In genomic region chr9:80026017-80026416, GRCm38 (mm10) we compare ENCODE assay signal across 9 mouse cellular contexts. TPM values are rescaled to one million over a fixed set of nuclear protein-coding genes. Genes with fewer than 3 reads are reported as not detected.
A peak's percentile ranks its signal among the peaks of the same experiment; 100 is the strongest.
DNase-seq lines count a peak whose midpoint lies in the region; ATAC-seq and TF ChIP-seq lines count a peak whose summit lies in the region.
"Had no signal": no experiment of that assay in that cellular context is flagged by ENCODE, and none has a peak within 500 bp of the region (broad histone marks: within the 10 kb centered on the region; RNA-seq: fewer than 3 reads in every experiment).

No protein-coding gene starts in this region.

- no peaks in the 10 kb centered on the region for H3K27me3 ChIP-seq in neural tube, embryonic 15.5 days (replicated peaks)
- no peaks in the 10 kb centered on the region for H3K27me3 ChIP-seq in forebrain, embryonic 15.5 days
- H3K27me3 ChIP-seq in midbrain, embryonic 14.5 days (ENCODE audit: control insufficient read depth, insufficient read depth, low read length), result no peaks in the 10 kb centered on the region
- no peaks in the 10 kb centered on the region for H3K27me3 ChIP-seq in stomach, postnatal 0 days (ENCODE audit: control insufficient read depth, insufficient read depth, low read length)
- H3K27me3 ChIP-seq: neural tube, embryonic 12.5 days had no signal

- H3K9ac ChIP-seq in neural tube, embryonic 15.5 days (replicated peaks), result no peak overlapping the region
- no peak overlapping the region for H3K9ac ChIP-seq in forebrain, embryonic 15.5 days (replicated peaks)
- H3K9ac ChIP-seq in midbrain, embryonic 14.5 days (replicated peaks; ENCODE audit: low read length), result no peak overlapping the region
- H3K9ac ChIP-seq in stomach, postnatal 0 days (ENCODE audit: low read length), result no peak overlapping the region
- H3K9ac ChIP-seq: neural tube, embryonic 12.5 days had no signal

- no peak for TF ChIP-seq EP300 in stomach, postnatal 0 days (optimal IDR thresholded peaks at IDR 0.05)

- no peak overlapping the region for H3K4me3 ChIP-seq in neural tube, embryonic 15.5 days (replicated peaks)
- no peak overlapping the region for H3K4me3 ChIP-seq in forebrain, embryonic 15.5 days
- H3K4me3 ChIP-seq in midbrain, embryonic 14.5 days (replicated peaks; ENCODE audit: low read depth, low read length), result no peak overlapping the region
- no peak overlapping the region for H3K4me3 ChIP-seq in stomach, postnatal 0 days (ENCODE audit: low read depth, low read length)
- H3K4me3 ChIP-seq: neural tube, embryonic 12.5 days had no signal

- WGBS in neural tube, embryonic 15.5 days, result 3% methylated on average over 2 of the region's 2 CpGs
- WGBS in forebrain, embryonic 15.5 days, result 2% methylated on average over 2 of the region's 2 CpGs
- 3% methylated on average over 2 of the region's 2 CpGs for WGBS in midbrain, embryonic 14.5 days
- WGBS in stomach, postnatal 0 days, result 3% methylated on average over 2 of the region's 2 CpGs

- no peak overlapping the region for H3K27ac ChIP-seq in neural tube, embryonic 15.5 days (replicated peaks)
- H3K27ac ChIP-seq in forebrain, embryonic 15.5 days (replicated peaks), result no peak overlapping the region
- H3K27ac ChIP-seq in midbrain, embryonic 14.5 days (replicated peaks; ENCODE audit: low read depth, low read length), result no peak overlapping the region
- no peak overlapping the region for H3K27ac ChIP-seq in stomach, postnatal 0 days (replicated peaks)
- H3K27ac ChIP-seq: neural tube, embryonic 12.5 days had no signal

- H3K4me2 ChIP-seq in neural tube, embryonic 15.5 days, result no peak overlapping the region
- no peak overlapping the region for H3K4me2 ChIP-seq in forebrain, embryonic 15.5 days (replicated peaks)
- no peak overlapping the region for H3K4me2 ChIP-seq in midbrain, embryonic 14.5 days (ENCODE audit: low read length)
- H3K4me2 ChIP-seq in stomach, postnatal 0 days (replicated peaks; ENCODE audit: low read depth), result no peak overlapping the region
- H3K4me2 ChIP-seq: neural tube, embryonic 12.5 days had no signal

- H3K36me3 ChIP-seq in neural tube, embryonic 15.5 days, result no peaks in the 10 kb centered on the region
- H3K36me3 ChIP-seq in forebrain, embryonic 15.5 days, result no peaks in the 10 kb centered on the region
- H3K36me3 ChIP-seq in midbrain, embryonic 14.5 days (ENCODE audit: control insufficient read depth, insufficient read depth, low read length), result no peaks in the 10 kb centered on the region
- H3K36me3 ChIP-seq in stomach, postnatal 0 days (ENCODE audit: control insufficient read depth, insufficient read depth, low read length), result no peaks in the 10 kb centered on the region
- H3K36me3 ChIP-seq: neural tube, embryonic 12.5 days had no signal

- H3K4me1 ChIP-seq in neural tube, embryonic 15.5 days, result no peaks in the 10 kb centered on the region
- H3K4me1 ChIP-seq in forebrain, embryonic 15.5 days, result no peaks in the 10 kb centered on the region
- H3K4me1 ChIP-seq in midbrain, embryonic 14.5 days (ENCODE audit: control insufficient read depth, insufficient read depth, low read length), result no peaks in the 10 kb centered on the region
- H3K4me1 ChIP-seq in stomach, postnatal 0 days (replicated peaks; ENCODE audit: control insufficient read depth, insufficient read depth), result no peaks in the 10 kb centered on the region
- H3K4me1 ChIP-seq: neural tube, embryonic 12.5 days had no signal

- no peak for ATAC-seq in neural tube, embryonic 15.5 days (ENCODE audit: low FRiP score)
- 0 out of 2 replicates have a peak, but pooled peaks have one; percentile 58 for ATAC-seq in forebrain, embryonic 15.5 days (replicated peaks)
- no peak for ATAC-seq in midbrain, embryonic 14.5 days (ENCODE audit: low FRiP score, low TSS enrichment)
- 0 out of 2 replicates have a peak, but pooled peaks have one; percentile 51 for ATAC-seq in stomach, postnatal 0 days (ENCODE audit: low FRiP score, low TSS enrichment)

- peak; percentile 89 for TF ChIP-seq CTCF in stomach, postnatal 0 days (IDR thresholded peaks at IDR 0.05; ENCODE audit: low read depth)

- no peaks in the 10 kb centered on the region for H3K9me3 ChIP-seq in neural tube, embryonic 15.5 days (replicated peaks)
- H3K9me3 ChIP-seq in forebrain, embryonic 15.5 days, result no peaks in the 10 kb centered on the region
- no peaks in the 10 kb centered on the region for H3K9me3 ChIP-seq in midbrain, embryonic 14.5 days (ENCODE audit: control insufficient read depth, low read length)
- no peaks in the 10 kb centered on the region for H3K9me3 ChIP-seq in stomach, postnatal 0 days (ENCODE audit: control insufficient read depth, low read length)
- H3K9me3 ChIP-seq: neural tube, embryonic 12.5 days had no signal

- DNase-seq in neural tube, embryonic 10.5 days (ENCODE audit: extremely low spot score, low spot score), result peak; percentile 56
- peak; percentile 58 for DNase-seq in brain, adult 2 months (ENCODE audit: low read depth, low spot score)
- peak; percentile 83 for DNase-seq in heart, postnatal 4 days
- DNase-seq in left cerebral cortex, adult 18-20 months (ENCODE audit: low spot score in 2 of 2), result peak; percentile 29 to 67
- peak; percentile 84 for DNase-seq in midbrain, embryonic 14.5 days
- peak; percentile 60 for DNase-seq in stomach, postnatal 0 days (ENCODE audit: low spot score)

RNA-seq across cellular contexts. Expression of gene Filip1, which starts 13.4 kb away (rescaled TPM):
- 3.0 and 3.9 TPM in 2 replicates for polyA plus RNA-seq in neural tube, embryonic 15.5 days (2015; fragmentation: Nextera tagmentation; extraction: Ambion mirVana)
- polyA plus RNA-seq in forebrain, embryonic 15.5 days (2015; fragmentation: Nextera tagmentation; extraction: Ambion mirVana), result 3.1 and 3.2 TPM in 2 replicates
- 100 to 1,000 TPM; 101 to 114 TPM for total RNA-seq in heart, postnatal 4 days (2021)
- 10 to 100 TPM; 18.2 to 19.9 TPM for total RNA-seq in left cerebral cortex, adult 18-20 months (2021)
- 2.3 and 4.2 TPM in 2 replicates for polyA plus RNA-seq in midbrain, embryonic 14.5 days (2014; fragmentation: Nextera tagmentation; extraction: Ambion mirVana)
- polyA plus RNA-seq in stomach, postnatal 0 days (2015; fragmentation: Nextera tagmentation; extraction: Ambion mirVana), result 7.4 and 9.6 TPM in 2 replicates

RNA-seq across cellular contexts. Expression of gene Senp6, which starts 40.7 kb away (rescaled TPM):
- polyA plus RNA-seq in neural tube, embryonic 15.5 days (2015; fragmentation: Nextera tagmentation; extraction: Ambion mirVana), result 46.6 and 47.9 TPM in 2 replicates
- polyA plus RNA-seq in forebrain, embryonic 15.5 days (2015; fragmentation: Nextera tagmentation; extraction: Ambion mirVana), result 56.3 and 59.8 TPM in 2 replicates
- 100 to 1,000 TPM; 101 to 104 TPM for total RNA-seq in heart, postnatal 4 days (2021)
- total RNA-seq in left cerebral cortex, adult 18-20 months (2021), result 100 to 1,000 TPM in 1 of 2 experiments, 10 to 100 TPM in 1; 99.0 to 101 TPM
- polyA plus RNA-seq in midbrain, embryonic 14.5 days (2014; fragmentation: Nextera tagmentation; extraction: Ambion mirVana), result 64.4 and 73.4 TPM in 2 replicates
- polyA plus RNA-seq in stomach, postnatal 0 days (2015; fragmentation: Nextera tagmentation; extraction: Ambion mirVana), result 30.2 and 31.2 TPM in 2 replicates

Comparison
In these comparisons a context has a peak if more than half of its experiments do, and no peak if none do; other contexts are left out.
1. ATAC-seq: peak in forebrain, embryonic 15.5 days (single experiment) and stomach, postnatal 0 days (single experiment); none in neural tube, embryonic 15.5 days (single experiment) and midbrain, embryonic 14.5 days (single experiment).
2. Peak in every context shown above with its lines, with median percentiles within 50 percentile points of each other: DNase-seq.